In the genomic region with DNA sequence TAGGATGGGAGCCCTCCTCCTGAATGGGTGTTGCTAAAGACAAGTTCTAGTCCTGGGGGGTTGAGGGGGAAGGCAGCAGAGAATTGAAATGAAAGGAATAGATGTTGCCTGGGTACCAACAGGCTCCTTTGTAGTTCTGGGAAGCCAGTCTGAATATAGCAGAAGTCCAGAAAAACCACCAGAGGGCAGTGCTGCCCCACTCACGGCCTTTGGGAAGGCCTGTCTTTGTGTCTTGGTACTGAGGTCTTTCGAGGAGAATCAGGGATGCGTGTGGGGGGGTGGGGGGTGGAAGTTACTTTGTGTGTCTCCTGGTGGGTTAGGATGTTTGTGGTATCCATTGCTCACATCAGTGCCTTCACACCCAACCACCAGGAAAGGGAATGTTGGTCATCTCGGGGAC, we compare ENCODE assay signal across 9 mouse cellular contexts. TPM values are rescaled to one million over a fixed set of nuclear protein-coding genes. Genes with fewer than 3 reads are reported as not detected.
DNase-seq lines count a peak whose midpoint lies in the region; ATAC-seq and TF ChIP-seq lines count a peak whose summit lies in the region.
"Had no signal": no experiment of that assay in that cellular context is flagged by ENCODE, and none has a peak within 500 bp of the region (broad histone marks: within the 10 kb centered on the region; RNA-seq: fewer than 3 reads in every experiment).

No protein-coding gene starts in this region.

- in situ Hi-C loops in Patski (cut with MboI; ENCODE audit: low pct_unique_long_range_greater_than_20kb): loop anchor here (5.0 to 10.0 kb wide), 3 partner anchors 203 to 1325 kb away; no protein-coding TSS in a partner anchor

- CTCF ChIA-PET in Patski (lab: Charles Lee): interaction anchor here (0.7 to 6.9 kb wide), 31 partner anchors 9 to 272 kb away, joined by 3 to 88 read pairs (median 5); a partner anchor contains a TSS

- POLR2A ChIA-PET in Patski (lab: Charles Lee): no interaction called here

- peak; percentile 70 for DNase-seq in gastrocnemius, adult 18-20 months (ENCODE audit: low spot score)
- DNase-seq in gastrocnemius, adult 8-10 months (ENCODE audit: low spot score in 2 of 2): no peak
- DNase-seq in Patski (ENCODE audit: low read depth, low spot score): no peak
- DNase-seq in cerebellum, postnatal 14 days: peak; percentile 86
- DNase-seq in layer of hippocampus, postnatal 10 days (ENCODE audit: low spot score in 2 of 2): peak; percentile 80 to 85
- DNase-seq in mesoderm, embryonic 11.5 days (ENCODE audit: low read depth, low spot score): peak; percentile 91
- DNase-seq in spleen, adult 12 weeks (ENCODE audit: low spot score): peak; percentile 11

- ATAC-seq in Patski: peak; percentile 80
- ATAC-seq in granulocyte monocyte progenitor cell, adult 5-6 weeks (replicated peaks; ENCODE audit: poor library complexity, severe bottlenecking): peak; percentile 75

- no peaks in the 10 kb centered on the region for H3K27me3 ChIP-seq in Patski

- peak; percentile 84 for TF ChIP-seq CTCF in Patski (IDR thresholded peaks at IDR 0.05)

RNA-seq across cellular contexts. Expression of a gene that starts 29.7 kb away (rescaled TPM):
- 1 to 10 TPM; 1.7 to 2.1 TPM for total RNA-seq in gastrocnemius, adult 18-20 months (2021)
- 1 to 10 TPM; 2.0 to 3.2 (median 2.5) TPM for total RNA-seq in gastrocnemius, adult 8-10 months (2022)
- polyA plus RNA-seq in Patski (2021): 2.4 TPM
- total RNA-seq in granulocyte monocyte progenitor cell, adult 5-6 weeks (2014; fragmentation: Nextera tagmentation): 0.34 TPM in 1 of 2 replicates, not detected in the other
- not detected in 2 replicates for total RNA-seq in granulocyte monocyte progenitor cell, adult 5-6 weeks (2017)
- 10 to 100 TPM; 14.5 to 15.2 TPM for total RNA-seq in layer of hippocampus, postnatal 10 days (2021)

RNA-seq across cellular contexts. Expression of a gene that starts 39.8 kb away (rescaled TPM):
- total RNA-seq in gastrocnemius, adult 18-20 months (2021): 100 to 1,000 TPM; 309 to 366 TPM
- 100 to 1,000 TPM; 299 to 345 (median 329) TPM for total RNA-seq in gastrocnemius, adult 8-10 months (2022)
- polyA plus RNA-seq in Patski (2021): 282 TPM
- 105 and 132 TPM in 2 replicates for total RNA-seq in granulocyte monocyte progenitor cell, adult 5-6 weeks (2014; fragmentation: Nextera tagmentation)
- 38.0 and 58.6 TPM in 2 replicates for total RNA-seq in granulocyte monocyte progenitor cell, adult 5-6 weeks (2017)
- 100 to 1,000 TPM; 183 to 205 TPM for total RNA-seq in layer of hippocampus, postnatal 10 days (2021)

RNA-seq across cellular contexts. Expression of a gene that starts 39.9 kb away (rescaled TPM):
- not detected for total RNA-seq in gastrocnemius, adult 18-20 months (2021)
- not detected for total RNA-seq in gastrocnemius, adult 8-10 months (2022)
- polyA plus RNA-seq in Patski (2021): 5.5 TPM
- not detected in 2 replicates for total RNA-seq in granulocyte monocyte progenitor cell, adult 5-6 weeks (2014; fragmentation: Nextera tagmentation)
- 1.5 TPM in 1 of 2 replicates, not detected in the other for total RNA-seq in granulocyte monocyte progenitor cell, adult 5-6 weeks (2017)
- total RNA-seq in layer of hippocampus, postnatal 10 days (2021): 1 to 10 TPM; 1.8 to 2.5 TPM
- polyA plus RNA-seq: macrophage had no signal

Comparison
In these comparisons a context has a peak if more than half of its experiments do, and no peak if none do; other contexts are left out.
1. DNase-seq: peak in gastrocnemius, adult 18-20 months (single experiment), cerebellum, postnatal 14 days (2 of 2), layer of hippocampus, postnatal 10 days (2 of 2), mesoderm, embryonic 11.5 days (single experiment) and spleen, adult 12 weeks (single experiment); none in gastrocnemius, adult 8-10 months (0 of 2) and Patski (single experiment).